Mouse (Mus musculus): ENCODE results near the gene Sp8.

Sp8 gene

GRCm38 (mm10) chr12:118847861-118848495, 1.8 kb downstream of the Sp8 start:
- DNase-seq (ENCODE audit: extremely low read depth, insufficient read length, low spot score): no peak

GRCm38 (mm10) chr12:118848496-118849202, 2.5 kb downstream of the Sp8 start:
- no peak for DNase-seq (ENCODE audit: extremely low read depth, insufficient read length, low spot score)

- no peak for DNase-seq (ENCODE audit: extremely low read depth, insufficient read length, low spot score)
Measured at GRCm38 (mm10) chr12:118849203-118849861, 3.2 kb downstream of the Sp8 start.

DNA sequence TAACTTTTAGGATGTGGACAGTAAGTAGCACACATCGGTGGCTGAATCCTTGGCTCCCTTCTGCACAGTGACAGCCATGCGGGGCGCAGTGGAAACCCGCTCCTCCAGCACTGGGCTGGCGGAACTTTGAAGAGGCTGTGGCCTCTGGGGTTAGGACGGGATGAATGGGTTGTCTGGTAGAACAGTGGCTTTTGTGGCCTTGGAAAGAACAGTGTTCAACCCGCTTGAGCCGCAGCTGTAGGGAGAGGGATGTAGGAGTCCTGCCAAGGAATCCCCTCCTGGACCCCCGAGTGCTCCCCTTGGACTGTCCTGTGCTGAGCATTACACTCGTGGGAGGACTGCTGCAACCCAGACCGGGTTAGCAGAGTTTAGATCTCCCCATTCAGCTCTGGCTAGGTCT, 3.9 kb downstream of the Sp8 start:
- DNase-seq (ENCODE audit: extremely low read depth, insufficient read length, low spot score): no peak

GRCm38 (mm10) chr12:118850851-118851410, 4.8 kb downstream of the Sp8 start:
- no peak for DNase-seq (ENCODE audit: extremely low read depth, insufficient read length, low spot score)

GRCm38 (mm10) chr12:118853331-118853730, 7.2 kb downstream of the Sp8 start:
- DNase-seq (ENCODE audit: extremely low read depth, insufficient read length, low spot score): no peak

DNA sequence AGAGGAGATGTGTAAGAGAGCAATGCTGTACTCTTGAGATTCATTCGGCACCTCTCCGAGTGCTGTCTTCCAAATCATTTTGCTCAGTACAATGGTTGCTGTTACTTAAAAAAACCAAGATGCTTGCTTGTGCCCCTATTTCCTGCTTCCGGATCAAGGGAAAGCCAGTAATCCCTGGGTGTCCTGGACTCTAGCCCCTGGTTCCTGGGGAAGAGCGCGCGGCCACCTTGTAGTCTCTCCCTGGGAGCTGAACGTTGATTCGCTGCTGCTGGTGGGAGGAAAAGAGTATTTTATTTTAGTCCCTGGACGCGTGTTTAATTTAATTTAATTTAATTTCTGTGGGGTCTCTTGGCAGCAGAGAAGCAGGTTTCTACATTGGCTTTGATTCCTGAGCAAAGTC, 8.3 kb downstream of the Sp8 start:
- no peak for DNase-seq (ENCODE audit: extremely low read depth, insufficient read length, low spot score)

- peak; percentile 58 for DNase-seq (ENCODE audit: extremely low read depth, insufficient read length, low spot score)
Measured at GRCm38 (mm10) chr12:118854831-118855453, 8.8 kb downstream of the Sp8 start.

DNA sequence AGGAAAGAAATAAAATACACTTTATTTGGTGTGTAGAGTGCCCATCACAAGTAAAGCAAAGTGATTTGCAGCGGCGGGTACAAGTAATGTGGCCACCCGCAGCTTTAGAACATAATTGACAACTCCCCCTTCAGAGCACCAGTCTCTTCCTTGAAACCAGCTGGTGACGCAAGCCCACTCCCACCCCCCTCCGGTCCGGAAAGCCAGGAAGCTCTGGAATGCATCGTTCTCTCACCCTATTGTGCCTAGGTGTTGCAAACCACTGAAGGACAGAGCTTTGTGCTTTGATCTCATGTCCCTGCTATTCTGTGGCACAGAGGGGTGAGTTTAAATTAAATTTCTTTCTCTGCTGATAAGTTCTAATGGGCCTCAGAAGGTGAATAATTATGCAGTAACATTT, 10.0 kb downstream of the Sp8 start:
- no peak for DNase-seq (ENCODE audit: extremely low read depth, insufficient read length, low spot score)

DNA sequence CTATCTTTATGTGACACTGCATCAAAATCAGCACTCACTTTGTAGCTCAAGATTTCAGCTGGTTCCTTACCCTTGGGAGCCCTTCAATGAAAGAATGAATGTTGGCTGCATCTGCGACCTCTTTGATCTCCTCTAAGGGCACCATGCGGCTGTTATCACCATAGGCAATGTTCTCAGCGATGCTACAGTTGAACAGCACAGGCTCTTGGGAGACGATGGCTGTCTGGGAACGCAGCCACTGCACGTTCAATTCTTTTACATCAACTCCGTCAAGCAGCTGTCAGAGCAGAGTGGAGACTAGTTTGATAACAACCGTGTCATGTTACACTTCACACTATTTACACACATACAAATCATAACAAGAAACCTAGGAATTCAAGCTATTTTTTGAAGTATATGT, 26.5 kb downstream of the Sp8 start:
- no peak for DNase-seq (ENCODE audit: extremely low read depth, insufficient read length, low spot score)

DNA sequence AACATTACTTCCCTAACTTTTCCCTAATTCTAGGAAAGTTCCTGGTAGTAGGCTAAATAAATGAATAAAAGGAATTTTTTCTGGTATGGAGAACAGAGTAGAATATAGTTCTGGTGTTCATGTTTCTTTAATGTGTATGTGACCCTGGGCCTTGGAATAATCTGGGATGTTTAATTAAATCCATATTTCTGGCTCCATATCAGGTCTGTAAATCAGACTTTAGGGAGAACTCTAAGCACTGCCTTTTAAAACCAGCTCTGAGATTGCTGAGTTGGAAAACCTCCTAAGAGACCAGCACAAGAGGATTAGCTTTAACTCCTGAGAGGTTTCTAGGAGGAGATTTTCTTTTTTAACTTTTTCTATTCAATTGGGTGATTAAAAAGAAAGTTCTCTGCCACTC, 36.7 kb downstream of the Sp8 start:
- DNase-seq (ENCODE audit: extremely low read depth, insufficient read length, low spot score): no peak

DNA sequence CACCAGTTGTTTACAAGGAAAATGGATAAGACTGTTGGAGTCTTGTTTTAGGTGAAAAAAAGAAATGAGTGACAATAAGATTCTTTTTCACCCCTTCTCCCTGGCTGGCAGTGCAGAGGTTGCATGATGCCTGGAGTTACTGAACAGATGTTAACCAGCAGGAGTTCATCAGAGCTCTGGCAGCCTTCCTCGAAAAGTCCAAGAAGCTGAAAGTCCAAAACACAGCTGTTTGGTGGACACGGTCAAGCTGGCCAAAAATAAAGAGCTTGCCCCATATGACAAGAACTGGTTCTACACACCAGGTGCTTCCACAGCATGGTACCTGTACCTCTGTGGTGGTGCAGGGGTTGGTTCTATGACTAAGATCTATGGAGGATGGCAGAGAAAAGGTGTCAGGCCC, 41.8 kb downstream of the Sp8 start:
- no peak for DNase-seq (ENCODE audit: extremely low read depth, insufficient read length, low spot score)

All from 3134 (cell line).